Mouse (Mus musculus): Measurements from ENCODE around the gene Acot8.

- no peak for TF ChIP-seq GATA1 (IDR thresholded peaks at IDR 0.05; ENCODE audit: low read length)
- TF ChIP-seq TAL1 (IDR thresholded peaks at IDR 0.05; ENCODE audit: low read length) = no peak
Measured at GRCm38 (mm10) chr2:164767812-164768540, 36.7 kb downstream of the Acot8 start.

All from erythroblast, embryonic 14.5 days (primary cell).